Mouse (Mus musculus): ENCODE measurements around the gene Chgb. TPM values are rescaled to one million over a fixed set of nuclear protein-coding genes. Genes with fewer than 3 reads are reported as not detected.

The Chgb gene
- total and polyA plus RNA-seq, 3 experiments: 0.04 to 0.33 TPM; not detected in 1

GRCm38 (mm10) chr2:132815608-132816314 lies 34.7 kb downstream of the Chgb start, which contains the start of the genes Trmt6 and Mcm8:
TSS of gene Trmt6 (minus strand) at chr2:132816055.
TSS of gene Mcm8 (plus strand) at chr2:132816141.
- H3K27me3 ChIP-seq (ENCODE audit: insufficient read depth, low read length): no peaks in the 10 kb centered on the region
- peaks cover 23% of the 10 kb centered on the region for H3K4me1 ChIP-seq (ENCODE audit: insufficient read depth, low read depth, low read length)
- peak; percentile 96 for ATAC-seq (ENCODE audit: extremely low read depth, insufficient number of reproducible peaks, low FRiP score, poor library complexity, severe bottlenecking)
- TF ChIP-seq TAL1 (conservative IDR thresholded peaks at IDR 0.05; ENCODE audit: low read depth, low read length): no peak
- no peak for TF ChIP-seq POLR2AphosphoS5 (IDR thresholded peaks at IDR 0.05; ENCODE audit: insufficient replicate concordance, low read depth, low read length)
- TF ChIP-seq GATA2 (IDR thresholded peaks at IDR 0.05; ENCODE audit: borderline replicate concordance, low read depth, low read length): no peak
- TF ChIP-seq CTCF (IDR thresholded peaks at IDR 0.05; ENCODE audit: low read depth, low read length): no peak
- no peak for TF ChIP-seq GATA1 (IDR thresholded peaks at IDR 0.05; ENCODE audit: borderline replicate concordance, low read length)
- peaks cover 55% of the 10 kb centered on the region for H3K36me3 ChIP-seq (replicated peaks)
- H3K4me3 ChIP-seq (ENCODE audit: low read depth, low read length): peak within 1 kb of the TSS; percentile 91
- H3K9me3 ChIP-seq (replicated peaks): no peaks in the 10 kb centered on the region
- DNase-seq (ENCODE audit: low spot score): peak; percentile 96

GRCm38 (mm10) chr2:132841071-132841470 lies 60.0 kb downstream of the Chgb start:
- Histone ChIP-seq H3K4me3 (ENCODE audit: low read depth, low read length) (no peak overlapping the region), H3K9me3 (replicated peaks) (no peaks in the 10 kb centered on the region), H3K27me3 (ENCODE audit: insufficient read depth, low read length) (no peaks in the 10 kb centered on the region), H3K36me3 (replicated peaks) (peaks cover 73% of the 10 kb centered on the region), H3K4me1 (ENCODE audit: insufficient read depth, low read depth, low read length) (peaks cover 4% of the 10 kb centered on the region)
- TF ChIP-seq GATA1 (IDR thresholded peaks at IDR 0.05; ENCODE audit: borderline replicate concordance, low read length) (no peak), TAL1 (conservative IDR thresholded peaks at IDR 0.05; ENCODE audit: low read depth, low read length) (no peak), CTCF (IDR thresholded peaks at IDR 0.05; ENCODE audit: low read depth, low read length) (no peak), GATA2 (IDR thresholded peaks at IDR 0.05; ENCODE audit: borderline replicate concordance, low read depth, low read length) (no peak), POLR2AphosphoS5 (IDR thresholded peaks at IDR 0.05; ENCODE audit: insufficient replicate concordance, low read depth, low read length) (no peak)
- DNase-seq (ENCODE audit: low spot score) (no peak), ATAC-seq (ENCODE audit: extremely low read depth, insufficient number of reproducible peaks, low FRiP score, poor library complexity, severe bottlenecking) (no peak)

Other genes with a start within 250 kb of the Chgb start
- 111 and 154 TPM in 2 replicates for gene Gpcpd1, start 193.5 kb upstream of the Chgb start, total RNA-seq (2014; fragmentation: Nextera tagmentation)
- 37.4 and 47.9 TPM in 2 replicates for gene Gpcpd1, start 193.5 kb upstream of the Chgb start, total RNA-seq (2017)
- gene Gpcpd1, start 193.5 kb upstream of the Chgb start, polyA plus RNA-seq (2012): 14.6 and 21.7 TPM in 2 replicates
- 4.9 and 5.2 TPM in 2 replicates for gene Shld1, start 94.3 kb upstream of the Chgb start, total RNA-seq (2014; fragmentation: Nextera tagmentation)
- 15.0 and 19.6 TPM in 2 replicates for gene Shld1, start 94.3 kb upstream of the Chgb start, total RNA-seq (2017)
- gene Shld1, start 94.3 kb upstream of the Chgb start, polyA plus RNA-seq (2012): 1.2 and 2.7 TPM in 2 replicates
- 26.0 and 42.0 TPM in 2 replicates for gene Trmt6, start 34.8 kb downstream of the Chgb start, total RNA-seq (2014; fragmentation: Nextera tagmentation)
- gene Trmt6, start 34.8 kb downstream of the Chgb start, total RNA-seq (2017): 46.9 and 56.4 TPM in 2 replicates
- gene Trmt6, start 34.8 kb downstream of the Chgb start, polyA plus RNA-seq (2012): 7.3 and 9.9 TPM in 2 replicates
- gene Mcm8, start 34.9 kb downstream of the Chgb start, total RNA-seq (2014; fragmentation: Nextera tagmentation): 35.7 and 36.5 TPM in 2 replicates
- 14.3 and 16.4 TPM in 2 replicates for gene Mcm8, start 34.9 kb downstream of the Chgb start, total RNA-seq (2017)
- gene Mcm8, start 34.9 kb downstream of the Chgb start, polyA plus RNA-seq (2012): 2.6 and 3.2 TPM in 2 replicates
- 48.8 and 55.3 TPM in 2 replicates for gene Crls1, start 65.4 kb downstream of the Chgb start, total RNA-seq (2014; fragmentation: Nextera tagmentation)
- 51.7 and 57.3 TPM in 2 replicates for gene Crls1, start 65.4 kb downstream of the Chgb start, total RNA-seq (2017)
- 39.2 and 55.0 TPM in 2 replicates for gene Crls1, start 65.4 kb downstream of the Chgb start, polyA plus RNA-seq (2012)
- not detected in 2 replicates for gene Lrrn4, start 99.6 kb downstream of the Chgb start, total RNA-seq (2014; fragmentation: Nextera tagmentation)
- gene Lrrn4, start 99.6 kb downstream of the Chgb start, total RNA-seq (2017): 0.06 and 0.11 TPM in 2 replicates
- not detected in 2 replicates for gene Lrrn4, start 99.6 kb downstream of the Chgb start, polyA plus RNA-seq (2012)
- not detected in 2 replicates for gene Fermt1, start 164.6 kb downstream of the Chgb start, total RNA-seq (2014; fragmentation: Nextera tagmentation)
- 0.05 TPM in 1 of 2 replicates, not detected in the other for gene Fermt1, start 164.6 kb downstream of the Chgb start, total RNA-seq (2017)
- gene Fermt1, start 164.6 kb downstream of the Chgb start, polyA plus RNA-seq (2012): not detected in 2 replicates